Mouse (Mus musculus): ENCODE measurements around the gene BC034090.

BC034090 gene

GRCm38 (mm10) chr1:155216313-155216712 is 27.9 kb downstream of the BC034090 start:
- no peak for DNase-seq (ENCODE audit: low spot score)

DNA sequence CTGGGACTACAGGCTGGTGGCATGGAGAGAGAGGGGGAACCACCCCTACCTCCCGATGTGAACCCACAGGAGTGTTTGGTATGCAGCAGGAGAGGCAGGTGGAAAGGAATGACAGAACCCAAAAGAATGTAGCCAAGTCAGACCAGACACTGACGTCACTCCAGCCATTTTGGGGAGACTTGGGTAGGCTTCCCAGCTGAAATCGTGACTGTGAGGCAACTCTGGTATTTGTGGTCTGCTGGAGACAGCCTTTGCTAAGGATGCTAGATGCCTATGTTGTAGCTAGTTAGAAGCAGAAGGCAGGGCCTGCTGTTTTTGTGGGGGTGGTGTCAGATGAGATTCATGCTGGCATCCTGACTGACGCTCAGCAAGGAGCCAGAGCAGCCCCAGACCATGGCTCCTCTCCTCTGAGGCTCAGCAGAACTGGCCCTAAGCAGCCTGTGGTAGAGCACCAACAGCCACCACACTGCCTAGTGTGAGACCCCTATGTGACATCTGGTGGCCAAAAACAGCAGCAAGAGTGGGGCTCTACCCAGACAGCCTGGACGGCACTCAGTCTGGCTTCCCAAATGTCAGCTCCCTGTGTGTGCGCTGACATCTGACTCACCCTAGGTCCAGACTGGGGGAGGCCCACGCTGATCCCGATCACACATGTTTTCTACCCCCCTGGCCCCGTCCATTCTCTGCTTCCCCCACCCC is 29.0 kb downstream of the BC034090 start:
- peak; percentile 75 for DNase-seq (ENCODE audit: low spot score)

- DNase-seq (ENCODE audit: low spot score), result no peak
These were observed 30.3 kb downstream of the BC034090 start for GRCm38 (mm10) chr1:155213912-155214311.

DNA sequence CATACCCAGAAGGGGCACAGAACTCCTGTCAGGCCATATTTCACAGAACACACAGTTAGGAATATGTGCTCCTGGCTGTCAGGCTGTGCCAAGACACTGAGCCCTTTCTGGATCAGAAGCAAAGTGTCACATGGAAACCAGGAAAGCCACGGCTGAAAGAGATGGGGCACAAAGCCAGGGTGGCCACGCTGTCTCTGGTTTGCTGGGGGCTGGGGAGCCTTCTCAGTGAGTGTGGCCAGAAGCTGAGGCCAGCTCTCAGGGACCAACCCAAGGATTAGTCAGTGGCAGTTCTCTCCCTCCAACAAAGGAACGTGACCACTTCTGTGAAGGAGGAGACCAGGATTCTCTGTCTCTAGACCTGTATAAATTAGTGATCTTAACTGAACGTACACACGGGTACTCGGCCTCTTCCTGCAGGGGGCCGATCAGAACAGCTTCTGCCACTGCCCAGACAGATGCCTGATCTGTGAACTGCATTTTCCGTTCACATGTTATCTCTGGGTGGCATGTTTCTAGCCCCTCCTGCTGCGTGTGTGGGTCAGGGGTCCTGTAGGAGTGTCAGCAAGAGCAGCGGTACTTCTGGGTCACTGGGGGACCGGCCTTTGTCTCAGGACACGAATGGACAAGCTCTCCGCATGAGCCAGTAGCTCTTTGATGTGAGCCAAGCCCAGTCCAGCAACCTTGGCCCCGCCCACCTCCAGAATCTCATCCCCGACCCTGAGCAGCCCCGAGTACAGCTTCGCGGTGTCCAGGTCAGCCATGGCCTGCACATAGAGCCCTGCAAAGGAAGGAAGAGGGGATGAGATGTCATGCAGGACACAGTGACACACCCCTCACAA is 31.1 kb downstream of the BC034090 start:
- DNase-seq (ENCODE audit: low spot score), result no peak

- peak; percentile 66 for DNase-seq (ENCODE audit: low spot score)
These were observed 31.8 kb downstream of the BC034090 start for GRCm38 (mm10) chr1:155212493-155212892.

DNA sequence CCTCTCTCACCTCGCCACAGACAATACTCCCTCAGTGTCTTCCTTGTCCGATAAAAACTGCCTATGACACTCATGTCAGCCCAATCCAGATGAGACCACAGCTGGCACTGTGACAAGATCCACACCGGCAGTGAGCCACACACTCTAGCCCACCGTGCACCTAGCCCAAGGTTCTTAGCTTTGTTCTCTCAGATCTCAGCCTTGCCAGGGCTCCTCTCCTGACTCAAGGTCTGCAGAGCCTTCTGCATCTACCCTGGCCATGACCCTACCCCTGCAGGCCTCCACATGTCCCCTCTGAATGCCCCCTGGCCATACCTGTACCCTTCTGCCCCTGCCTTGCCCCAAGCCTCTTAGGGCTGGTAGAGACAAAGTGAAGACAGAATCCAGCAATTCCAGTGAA is 32.2 kb downstream of the BC034090 start:
- DNase-seq (ENCODE audit: low spot score), result no peak

GRCm38 (mm10) chr1:155211017-155211416 is 33.2 kb downstream of the BC034090 start:
- no peak for DNase-seq (ENCODE audit: low spot score)

- no peak for DNase-seq (ENCODE audit: low spot score)
These were observed 34.1 kb downstream of the BC034090 start for GRCm38 (mm10) chr1:155210011-155210763.

DNA sequence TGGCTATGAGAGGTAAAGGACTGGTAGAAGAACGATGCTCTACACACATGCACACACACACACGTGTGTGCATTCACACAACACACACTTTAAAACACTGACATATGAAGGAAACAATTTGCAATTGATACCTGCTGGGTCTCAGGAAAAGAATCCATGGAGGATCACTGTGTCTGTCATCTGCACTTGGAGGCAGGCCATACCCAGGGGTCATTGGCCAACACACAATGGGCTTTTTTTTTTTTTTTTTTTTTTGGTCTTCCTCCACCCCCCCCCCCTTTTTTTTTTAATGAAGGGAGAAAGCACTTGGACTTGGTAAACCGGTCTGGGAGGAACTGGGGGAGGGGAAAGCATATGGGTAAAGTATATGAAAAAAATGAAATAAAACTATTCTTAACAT is 36.4 kb downstream of the BC034090 start:
- no peak for DNase-seq (ENCODE audit: low spot score)

DNA sequence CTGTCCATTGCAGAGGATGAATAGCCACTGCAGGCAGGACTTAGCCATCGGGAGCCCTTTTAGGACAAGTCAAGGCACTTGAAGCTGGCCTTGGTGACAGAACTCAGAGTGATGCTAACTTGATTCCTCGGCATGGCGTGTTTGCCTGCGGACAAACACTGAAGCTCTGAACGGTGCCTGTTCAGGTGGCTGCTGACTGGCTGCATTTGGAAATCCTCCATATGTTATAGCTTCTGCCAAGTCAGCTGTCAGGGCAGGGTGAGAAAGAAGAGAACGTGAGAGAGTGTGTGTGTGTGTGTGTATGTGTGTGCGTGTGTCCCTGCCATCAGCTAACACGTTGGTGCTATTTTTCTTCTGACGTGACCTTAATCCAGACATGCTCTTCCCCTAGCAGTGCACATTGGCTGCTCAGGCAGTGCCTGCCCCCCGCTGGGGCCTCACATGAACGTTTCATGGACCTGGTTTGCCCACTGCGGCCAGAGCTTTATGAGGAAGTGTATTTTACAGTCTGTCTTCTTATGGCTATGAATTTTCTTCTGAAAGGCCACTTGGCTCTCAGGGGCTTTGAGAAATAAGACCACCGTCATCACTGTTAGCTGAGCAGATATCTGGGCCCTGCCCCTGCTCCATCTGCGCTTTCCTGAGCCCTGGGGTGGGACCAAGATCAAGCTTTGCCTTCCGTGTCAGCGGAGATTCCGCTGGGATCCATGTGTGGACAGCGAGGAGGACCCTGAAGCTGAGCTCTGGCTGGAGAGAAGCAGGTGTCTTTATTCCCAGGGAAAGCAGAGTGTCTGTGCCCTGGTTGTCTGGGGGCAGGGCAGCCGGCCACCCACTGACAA is 38.2 kb downstream of the BC034090 start:
- DNase-seq (ENCODE audit: low spot score), result peak; percentile 6

DNA sequence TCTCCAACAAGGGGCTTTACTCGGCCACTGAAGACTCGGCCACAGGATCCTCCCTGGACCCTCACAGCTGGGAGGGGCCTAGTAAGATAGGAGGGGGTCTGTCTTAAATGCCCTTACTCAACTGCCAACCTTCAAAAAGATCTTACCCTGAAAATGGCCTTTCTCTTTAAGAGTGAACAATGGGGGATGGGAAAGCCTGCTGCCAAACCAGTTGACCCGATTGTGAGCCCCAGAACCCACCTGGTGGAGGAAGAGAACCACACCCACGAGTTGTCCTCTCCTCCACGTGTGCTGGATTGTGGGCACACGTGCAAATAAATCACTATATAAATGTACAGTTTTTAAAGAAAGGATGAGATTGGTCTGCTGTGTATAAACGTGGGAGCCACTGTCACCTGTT is 38.9 kb downstream of the BC034090 start:
- DNase-seq (ENCODE audit: low spot score), result no peak

DNA sequence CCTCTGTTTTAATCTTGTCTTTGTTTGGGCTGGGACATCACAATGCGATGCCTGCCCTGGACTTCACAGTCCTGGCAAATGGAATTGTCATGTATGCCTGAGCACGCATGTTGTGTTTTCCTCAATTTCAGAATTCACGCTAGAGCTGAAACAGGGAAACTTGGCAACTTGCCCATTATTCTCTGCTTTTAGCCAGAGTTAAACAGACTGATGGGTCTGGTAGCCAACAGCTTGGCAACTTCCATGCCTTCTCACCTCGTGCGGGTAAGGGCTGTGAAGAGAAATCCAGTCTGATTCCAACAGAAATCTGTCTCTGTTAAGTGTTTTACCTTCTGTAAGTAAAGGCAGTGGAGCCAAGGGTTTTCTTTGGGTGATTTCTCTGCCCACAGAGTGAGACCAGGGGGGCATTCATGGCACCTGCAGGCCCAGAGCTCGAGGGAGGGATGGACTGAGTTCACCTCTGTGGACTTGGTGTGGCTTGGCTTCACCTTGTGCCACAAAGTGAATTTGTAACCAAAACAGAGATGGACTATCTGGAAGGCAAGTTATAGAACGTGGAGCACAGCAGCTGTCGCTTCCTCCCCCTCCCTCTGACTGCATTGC is 39.6 kb downstream of the BC034090 start:
- DNase-seq (ENCODE audit: low spot score), result peak; percentile 67

GRCm38 (mm10) chr1:155203954-155204353 is 40.3 kb downstream of the BC034090 start:
- no peak for DNase-seq (ENCODE audit: low spot score)

GRCm38 (mm10) chr1:155203101-155203500 is 41.1 kb downstream of the BC034090 start:
- DNase-seq (ENCODE audit: low spot score), result no peak

DNA sequence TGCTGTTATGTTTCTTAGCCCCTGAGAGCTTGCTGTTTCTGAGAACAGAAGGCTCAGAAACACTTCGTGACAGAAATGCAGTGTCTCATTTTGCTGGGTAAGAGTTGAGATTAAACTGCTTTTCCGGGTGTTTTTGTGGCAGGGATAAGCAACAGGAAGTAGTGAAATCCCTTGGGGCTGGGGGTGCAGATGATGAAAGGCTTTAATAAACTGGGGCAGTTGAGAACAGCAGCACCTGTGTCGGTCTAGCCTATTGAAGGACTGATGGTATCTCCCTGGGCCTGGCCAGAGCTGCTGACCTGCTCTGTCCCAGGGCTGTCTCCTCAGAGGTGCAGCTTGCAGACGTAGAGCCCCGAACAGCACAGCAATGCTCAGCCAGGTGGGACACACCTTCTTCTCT is 41.8 kb downstream of the BC034090 start:
- no peak for DNase-seq (ENCODE audit: low spot score)

DNA sequence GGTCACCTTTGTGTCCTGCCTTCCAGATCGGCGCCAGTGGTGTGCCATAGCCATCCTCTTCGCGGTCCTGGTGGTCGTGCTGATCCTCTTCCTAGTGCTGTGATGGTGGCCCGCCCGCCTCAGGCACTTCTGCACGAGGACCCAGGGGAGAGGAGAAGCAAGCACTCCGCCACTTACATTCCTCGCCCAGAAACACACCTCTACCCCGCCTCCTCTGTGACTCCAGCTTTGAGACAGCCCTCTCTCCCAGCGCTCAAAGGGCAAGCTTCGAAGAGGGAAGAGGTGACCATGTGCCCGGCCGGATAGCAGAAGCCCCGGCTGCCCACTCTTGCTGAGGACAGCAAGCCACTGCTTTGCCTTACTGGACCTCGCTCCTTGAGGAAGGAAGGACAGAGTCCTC is 42.3 kb downstream of the BC034090 start:
- no peak for DNase-seq (ENCODE audit: low spot score)

GRCm38 (mm10) chr1:155201373-155201879 is 42.8 kb downstream of the BC034090 start:
- no peak for DNase-seq (ENCODE audit: low spot score)

DNA sequence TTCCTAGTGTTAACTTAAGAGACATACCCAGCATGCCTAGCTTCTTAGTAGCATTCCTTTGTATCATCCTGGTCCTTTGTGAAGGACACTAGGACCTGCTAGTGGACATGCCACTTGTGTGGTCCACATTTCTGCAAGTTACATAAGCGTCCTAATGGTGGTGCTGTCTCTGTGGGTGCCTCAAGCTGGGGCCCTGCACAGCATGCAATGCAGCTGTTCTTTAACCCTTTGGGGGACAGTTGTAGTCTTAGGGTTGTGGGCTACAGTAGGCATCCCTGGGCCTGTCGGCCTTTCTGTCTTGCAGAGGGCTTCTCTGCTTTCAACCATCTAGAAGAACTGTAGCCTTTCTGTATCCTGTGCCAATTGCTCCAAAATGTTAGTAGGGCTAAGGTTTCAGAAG is 43.3 kb downstream of the BC034090 start:
- no peak for DNase-seq (ENCODE audit: low spot score)

- DNase-seq (ENCODE audit: low spot score), result no peak
These were observed 44.7 kb downstream of the BC034090 start for GRCm38 (mm10) chr1:155199522-155199921.

DNA sequence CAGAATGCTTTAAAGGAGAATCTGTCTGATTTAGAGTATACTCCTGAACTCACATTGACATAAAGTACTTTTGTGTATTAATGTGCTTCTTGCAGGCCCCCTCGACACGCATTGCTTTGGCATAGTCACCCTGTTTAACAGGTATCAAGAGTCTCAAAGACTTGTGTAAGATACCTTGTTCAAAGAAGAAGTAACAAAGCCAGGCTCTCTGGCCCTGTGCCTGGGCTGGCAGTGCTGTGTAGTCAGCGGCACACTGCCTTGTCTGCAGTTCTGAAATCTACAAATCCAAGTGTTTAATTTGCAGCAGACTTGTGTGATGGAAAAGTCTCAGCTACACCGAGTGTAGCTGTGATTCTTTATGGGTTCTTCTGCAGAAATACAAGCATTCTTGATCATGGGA is 47.6 kb downstream of the BC034090 start:
- no peak for DNase-seq (ENCODE audit: low spot score)

DNA sequence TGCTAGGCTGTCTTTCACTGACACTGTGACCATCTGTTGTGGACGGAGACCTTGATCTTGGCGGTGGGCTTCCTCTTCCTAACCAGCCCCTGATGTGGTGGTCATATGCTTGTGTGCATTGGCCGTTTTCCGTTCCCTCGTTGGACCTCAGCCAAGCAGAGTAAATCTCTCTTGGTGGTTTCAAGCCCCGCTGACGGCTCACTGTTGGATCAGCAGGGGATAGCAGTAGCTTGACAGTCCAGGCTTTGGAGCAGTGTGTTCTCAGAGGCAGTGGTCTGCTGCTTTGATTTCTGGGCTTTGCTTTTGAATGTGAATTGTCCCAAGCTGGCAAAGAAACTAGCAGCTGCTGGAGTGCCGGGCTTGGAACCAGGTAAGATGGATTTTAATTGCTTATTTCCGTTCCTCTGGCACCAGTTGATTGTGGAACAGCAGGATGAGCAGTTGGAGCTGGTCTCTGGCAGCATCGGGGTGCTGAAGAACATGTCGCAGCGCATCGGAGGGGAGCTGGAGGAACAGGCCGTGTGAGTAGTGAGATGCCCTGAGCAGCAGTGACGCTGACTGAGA is 51.4 kb downstream of the BC034090 start:
- DNase-seq (ENCODE audit: low spot score), result peak; percentile 79

Measured in layer of hippocampus, adult 11-12 months (tissue).